Mouse (Mus musculus): ENCODE measurements around the gene Dusp2. TPM values are rescaled to one million over a fixed set of nuclear protein-coding genes. Genes with fewer than 3 reads are reported as not detected.

Dusp2 gene
- 298 TPM for total RNA-seq (2023)

GRCm38 (mm10) chr2:127335767-127336496 is at the start of gene Dusp2:
Dusp2 (plus strand) TSS chr2:127336159.

GRCm38 (mm10) chr2:127338416-127338815 is 2.5 kb downstream of the Dusp2 start, which contains the start of gene Astl:
Astl (plus strand) TSS chr2:127338639.

DNA sequence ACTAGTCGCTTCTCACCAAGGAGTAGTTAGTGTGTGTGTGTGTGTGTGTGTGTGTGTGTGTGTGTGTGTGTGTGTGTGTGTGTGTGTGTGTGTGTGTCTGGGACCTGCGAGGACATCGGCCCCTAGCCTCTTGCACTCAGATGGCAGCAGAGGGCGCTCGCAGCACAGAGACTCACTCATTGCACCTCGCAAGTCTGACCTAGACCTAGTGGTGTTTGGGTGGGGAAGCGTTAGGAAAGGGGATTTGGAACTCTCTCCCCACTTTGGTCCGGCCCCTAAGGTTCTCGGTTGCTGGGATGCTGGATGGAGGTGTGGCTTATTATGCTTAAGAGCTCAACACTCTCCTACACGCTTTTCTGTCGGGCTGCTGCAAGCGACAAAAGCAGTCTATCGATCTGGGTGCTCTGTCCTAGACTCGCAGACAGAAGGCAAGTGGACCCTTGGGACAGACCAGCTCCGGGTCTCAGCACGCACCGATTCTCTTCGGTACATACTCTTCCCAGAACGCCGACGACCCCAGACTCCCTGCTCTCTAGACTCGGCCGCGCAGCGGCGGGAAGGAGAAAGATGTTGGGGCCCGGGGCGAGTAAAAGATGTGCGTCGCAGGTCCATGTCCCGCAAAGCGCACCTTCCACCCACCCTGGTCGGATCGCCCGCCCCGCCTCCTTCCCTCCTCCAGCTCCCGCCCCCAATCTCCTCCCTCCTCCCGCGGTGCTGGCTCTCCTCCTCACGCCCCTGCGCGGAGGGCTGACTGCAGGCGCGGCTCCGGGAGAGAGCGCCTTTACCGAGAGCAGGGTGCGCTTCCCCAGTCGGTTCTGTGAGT is 26.7 kb downstream of the Dusp2 start, which contains the start of gene Adra2b:
Adra2b (plus strand) TSS at position 750 of the 823 bp plus-strand sequence.

Other genes with a start within 250 kb of the Dusp2 start
- 4.5 TPM for gene Ncaph, start 202.2 kb upstream of the Dusp2 start, total RNA-seq (2023)
- 18.2 TPM for gene Itpripl1, start 192.7 kb upstream of the Dusp2 start, total RNA-seq (2023)
- 1.6 TPM for gene 1810024B03Rik, start 127.9 kb upstream of the Dusp2 start, total RNA-seq (2023)
- 166 TPM for gene Snrnp200, start 127.8 kb upstream of the Dusp2 start, total RNA-seq (2023)
- 45.4 TPM for gene Ciao1, start 88.3 kb upstream of the Dusp2 start, total RNA-seq (2023)
- 51.3 TPM for gene Tmem127, start 88.3 kb upstream of the Dusp2 start, total RNA-seq (2023)
- 67.7 TPM for gene Stard7, start 65.9 kb upstream of the Dusp2 start, total RNA-seq (2023)
- 0.80 TPM for gene Astl, start 2.5 kb downstream of the Dusp2 start, total RNA-seq (2023)
- 0.24 TPM for gene Adra2b, start 27.0 kb downstream of the Dusp2 start, total RNA-seq (2023)
- gene Gpat2, start 89.0 kb downstream of the Dusp2 start, total RNA-seq (2023) = 1.1 TPM
- 13.6 TPM for gene Fahd2a, start 108.4 kb downstream of the Dusp2 start, total RNA-seq (2023)
- 0.41 TPM for gene Kcnip3, start 185.9 kb downstream of the Dusp2 start, total RNA-seq (2023)
- gene Prom2, start 205.3 kb downstream of the Dusp2 start, total RNA-seq (2023) = not detected

All from CD4-positive naive resting alpha-beta T cell, adult 57 days (primary cell).